Mouse (Mus musculus): ENCODE measurements around the gene Pinlyp. TPM values are rescaled to one million over a fixed set of nuclear protein-coding genes. Genes with fewer than 3 reads are reported as not detected.

Pinlyp gene
- polyA plus RNA-seq, 1 experiment from 2014 or later: not detected

DNA sequence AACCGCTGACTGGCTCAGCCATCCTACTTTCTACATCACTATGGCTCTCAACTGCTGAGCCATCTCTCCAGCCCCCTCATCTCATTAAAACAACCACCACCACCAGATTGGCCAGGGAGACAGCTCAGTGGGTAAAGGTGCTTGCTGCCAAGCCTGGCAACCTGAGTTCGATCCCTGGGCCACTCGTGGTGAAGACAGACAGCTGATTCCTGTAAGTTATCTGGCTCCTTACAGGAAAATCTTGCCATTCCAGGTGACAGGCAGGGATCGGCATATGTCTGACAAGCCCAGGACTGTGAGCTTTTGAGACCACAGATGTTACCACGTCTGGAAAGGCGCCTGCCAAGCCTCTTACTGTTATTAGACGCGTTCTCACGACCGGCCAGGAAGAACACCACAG lies 31.9 kb upstream of the Pinlyp start:
- no peak overlapping the region for H3K4me2 ChIP-seq
- no peaks in the 10 kb centered on the region for H3K27me3 ChIP-seq
- H3K9me3 ChIP-seq: no peaks in the 10 kb centered on the region
- 91% methylated on average over 10 of the region's 10 CpGs for WGBS
- no peak overlapping the region for H3K27ac ChIP-seq
- no peak for ATAC-seq (ENCODE audit: low FRiP score)
- H3K4me1 ChIP-seq: no peaks in the 10 kb centered on the region
- no peak overlapping the region for H3K4me3 ChIP-seq (replicated peaks)
- H3K36me3 ChIP-seq (replicated peaks): peaks cover 6% of the 10 kb centered on the region
- no peak overlapping the region for H3K9ac ChIP-seq

DNA sequence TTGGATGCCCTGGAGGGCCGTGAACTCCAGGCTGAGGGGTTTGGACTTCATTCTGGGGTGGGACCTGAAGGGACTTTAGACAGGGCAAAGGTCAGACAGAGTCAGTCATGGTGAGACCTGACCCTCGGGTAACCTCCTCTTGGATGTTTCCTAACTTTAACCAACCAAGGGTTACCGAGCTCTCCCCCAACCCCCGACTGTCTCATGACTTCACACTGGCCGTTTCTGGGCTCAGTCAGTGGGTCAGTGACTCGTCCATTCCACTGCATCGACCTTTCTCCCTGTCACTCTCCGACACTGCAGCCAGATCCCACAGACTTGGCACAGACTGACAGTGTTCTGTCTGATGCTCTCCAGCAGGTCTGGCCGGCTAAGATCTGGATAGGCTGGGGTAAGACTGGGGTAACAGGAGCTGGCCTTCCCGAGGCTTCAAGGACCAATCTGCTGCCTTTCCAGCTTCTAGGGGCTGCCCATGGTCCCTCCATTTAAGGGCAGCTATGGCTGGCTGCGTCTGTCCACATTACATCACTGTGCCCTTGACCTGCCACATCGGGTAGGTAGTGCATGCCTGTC lies 28.4 kb upstream of the Pinlyp start:
- Histone ChIP-seq H3K9ac (no peak overlapping the region), H3K4me2 (no peak overlapping the region), H3K36me3 (replicated peaks) (peaks cover 36% of the 10 kb centered on the region), H3K4me3 (replicated peaks) (no peak overlapping the region), H3K9me3 (no peaks in the 10 kb centered on the region), H3K27ac (no peak overlapping the region), H3K4me1 (no peaks in the 10 kb centered on the region), H3K27me3 (no peaks in the 10 kb centered on the region)
- WGBS: 72% methylated on average over 12 of the region's 12 CpGs
- no peak for ATAC-seq (ENCODE audit: low FRiP score)

DNA sequence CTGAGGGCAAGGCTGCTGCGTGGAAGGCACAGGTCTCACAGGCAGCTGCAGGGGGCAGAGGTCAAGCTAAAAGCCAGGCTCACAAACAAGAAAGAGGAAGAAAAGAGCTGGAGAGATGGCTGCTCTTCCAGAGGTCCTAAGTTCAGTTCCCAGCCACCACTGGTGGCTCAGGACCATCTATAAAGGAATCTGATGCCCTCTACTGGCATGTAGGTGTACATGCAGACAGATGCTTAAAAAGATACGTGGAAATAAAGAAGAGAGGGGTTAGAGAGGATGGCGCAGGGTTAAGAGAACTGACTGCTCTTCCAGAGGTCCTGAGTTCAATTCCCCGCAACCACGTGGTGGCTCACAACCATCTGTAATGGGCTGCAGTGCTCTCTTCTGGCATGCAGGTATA lies 26.5 kb upstream of the Pinlyp start:
- Histone ChIP-seq H3K4me2 (no peak overlapping the region), H3K36me3 (replicated peaks) (peaks cover 54% of the 10 kb centered on the region), H3K9me3 (no peaks in the 10 kb centered on the region), H3K9ac (no peak overlapping the region), H3K27ac (no peak overlapping the region), H3K4me1 (no peaks in the 10 kb centered on the region), H3K4me3 (replicated peaks) (no peak overlapping the region), H3K27me3 (no peaks in the 10 kb centered on the region)
- no peak for ATAC-seq (ENCODE audit: low FRiP score)
- WGBS: 56% methylated on average over 5 of the region's 5 CpGs

DNA sequence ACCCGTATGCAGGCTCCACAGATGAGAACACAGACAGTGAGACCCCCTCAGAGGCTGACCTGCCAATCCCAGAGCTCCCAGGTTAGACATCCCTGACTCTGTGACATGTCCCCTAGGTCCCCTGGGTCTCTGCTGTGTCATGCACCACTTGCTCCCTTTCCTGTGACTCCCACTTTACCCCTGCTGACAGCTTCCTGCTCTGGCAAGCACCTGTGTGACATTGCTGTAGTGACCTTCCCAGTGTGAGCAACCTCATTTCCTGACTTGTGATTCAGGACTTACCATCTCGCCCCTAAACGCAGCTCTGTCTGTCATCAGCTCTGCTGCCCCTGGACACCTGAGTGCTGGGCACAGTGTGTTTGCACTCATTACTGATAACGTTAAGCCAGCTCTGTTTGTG lies 25.2 kb upstream of the Pinlyp start:
- no peaks in the 10 kb centered on the region for H3K4me1 ChIP-seq
- no peak overlapping the region for H3K27ac ChIP-seq
- ATAC-seq (ENCODE audit: low FRiP score): no peak
- no peaks in the 10 kb centered on the region for H3K9me3 ChIP-seq
- 83% methylated on average over 4 of the region's 4 CpGs for WGBS
- peaks cover 68% of the 10 kb centered on the region for H3K36me3 ChIP-seq (replicated peaks)
- no peaks in the 10 kb centered on the region for H3K27me3 ChIP-seq
- no peak overlapping the region for H3K4me2 ChIP-seq
- no peak overlapping the region for H3K4me3 ChIP-seq (replicated peaks)
- no peak overlapping the region for H3K9ac ChIP-seq

DNA sequence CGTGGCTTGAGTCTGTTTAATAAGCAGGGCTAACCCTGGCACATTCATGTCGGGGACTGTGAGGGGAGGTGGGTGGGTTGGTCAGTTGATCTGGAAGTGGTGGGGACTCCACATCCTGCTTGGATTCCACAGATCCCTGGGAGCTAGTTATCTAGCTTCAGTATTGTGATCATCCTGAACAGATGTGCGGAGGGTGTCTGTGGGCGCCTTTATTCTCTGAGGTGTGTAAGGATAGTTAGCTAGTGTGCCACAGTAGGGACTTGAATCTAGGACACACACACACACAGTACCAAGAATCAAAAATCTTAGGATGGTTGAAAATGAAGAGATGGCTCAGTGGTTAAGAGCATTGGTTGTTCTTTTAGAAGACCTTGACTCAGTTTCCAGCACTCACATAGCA lies 22.6 kb upstream of the Pinlyp start:
- no peak for ATAC-seq (ENCODE audit: low FRiP score)
- 91% methylated on average over 4 of the region's 4 CpGs for WGBS
- H3K4me3 ChIP-seq (replicated peaks): no peak overlapping the region
- H3K4me2 ChIP-seq: no peak overlapping the region
- no peaks in the 10 kb centered on the region for H3K4me1 ChIP-seq
- H3K27me3 ChIP-seq: no peaks in the 10 kb centered on the region
- H3K9ac ChIP-seq: no peak overlapping the region
- no peak overlapping the region for H3K27ac ChIP-seq
- H3K9me3 ChIP-seq: no peaks in the 10 kb centered on the region
- H3K36me3 ChIP-seq (replicated peaks): peaks cover 85% of the 10 kb centered on the region

DNA sequence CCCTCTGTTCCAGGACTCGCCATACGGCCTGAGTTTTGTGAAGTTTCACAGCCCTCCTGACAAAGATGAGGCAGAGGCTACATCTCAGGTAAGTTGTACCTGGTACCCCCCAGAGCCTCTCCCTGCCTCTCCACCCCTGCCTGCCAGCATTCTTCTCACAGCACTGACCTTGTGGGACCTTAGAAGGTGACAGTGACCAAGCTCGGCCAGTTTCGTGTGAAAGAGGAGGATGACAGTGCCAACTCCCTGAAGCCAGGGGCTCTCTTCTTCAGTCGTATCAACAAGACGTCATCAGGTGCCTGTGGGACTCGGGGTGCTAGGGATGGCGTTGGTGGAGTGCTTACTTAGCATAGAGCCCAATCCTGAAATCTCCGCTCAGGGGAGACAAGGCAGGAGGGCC lies 20.3 kb upstream of the Pinlyp start:
- 97% methylated on average over 9 of the region's 9 CpGs for whole genome bisulfite sequencing
- no peak overlapping the region for H3K4me2 ChIP-seq
- H3K27ac ChIP-seq: no peak overlapping the region
- H3K4me1 ChIP-seq: no peaks in the 10 kb centered on the region
- no peak for ATAC-seq (ENCODE audit: low FRiP score)
- peaks cover 81% of the 10 kb centered on the region for H3K36me3 ChIP-seq (replicated peaks)
- H3K27me3 ChIP-seq: no peaks in the 10 kb centered on the region
- no peak overlapping the region for H3K4me3 ChIP-seq (replicated peaks)
- no peaks in the 10 kb centered on the region for H3K9me3 ChIP-seq
- H3K9ac ChIP-seq: no peak overlapping the region

DNA sequence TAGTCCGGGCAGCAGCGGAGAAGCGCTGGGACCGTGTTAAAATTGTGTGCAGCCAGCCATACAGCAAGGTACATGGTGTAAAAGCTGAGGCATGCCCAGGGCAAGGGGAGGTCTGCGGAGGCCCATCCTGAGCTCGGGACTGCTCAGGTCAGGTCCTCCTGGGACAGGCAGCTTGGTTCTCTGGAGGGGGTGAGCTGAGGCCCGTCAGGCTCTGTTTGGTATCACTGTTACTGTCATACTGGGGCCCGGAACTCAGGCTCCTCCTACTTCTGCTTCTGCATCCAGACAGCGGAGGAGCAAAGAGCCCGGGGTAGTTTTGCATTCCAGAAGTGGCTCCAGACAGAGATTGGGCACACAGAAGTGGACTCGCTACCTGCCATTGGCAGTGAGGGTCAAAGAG lies 19.7 kb upstream of the Pinlyp start:
- ATAC-seq (ENCODE audit: low FRiP score): no peak
- no peaks in the 10 kb centered on the region for H3K4me1 ChIP-seq
- H3K36me3 ChIP-seq (replicated peaks): peaks cover 81% of the 10 kb centered on the region
- no peak overlapping the region for H3K27ac ChIP-seq
- no peak overlapping the region for H3K4me2 ChIP-seq
- no peaks in the 10 kb centered on the region for H3K9me3 ChIP-seq
- 92% methylated on average over 11 of the region's 11 CpGs for WGBS
- no peak overlapping the region for H3K4me3 ChIP-seq (replicated peaks)
- no peaks in the 10 kb centered on the region for H3K27me3 ChIP-seq
- no peak overlapping the region for H3K9ac ChIP-seq

DNA sequence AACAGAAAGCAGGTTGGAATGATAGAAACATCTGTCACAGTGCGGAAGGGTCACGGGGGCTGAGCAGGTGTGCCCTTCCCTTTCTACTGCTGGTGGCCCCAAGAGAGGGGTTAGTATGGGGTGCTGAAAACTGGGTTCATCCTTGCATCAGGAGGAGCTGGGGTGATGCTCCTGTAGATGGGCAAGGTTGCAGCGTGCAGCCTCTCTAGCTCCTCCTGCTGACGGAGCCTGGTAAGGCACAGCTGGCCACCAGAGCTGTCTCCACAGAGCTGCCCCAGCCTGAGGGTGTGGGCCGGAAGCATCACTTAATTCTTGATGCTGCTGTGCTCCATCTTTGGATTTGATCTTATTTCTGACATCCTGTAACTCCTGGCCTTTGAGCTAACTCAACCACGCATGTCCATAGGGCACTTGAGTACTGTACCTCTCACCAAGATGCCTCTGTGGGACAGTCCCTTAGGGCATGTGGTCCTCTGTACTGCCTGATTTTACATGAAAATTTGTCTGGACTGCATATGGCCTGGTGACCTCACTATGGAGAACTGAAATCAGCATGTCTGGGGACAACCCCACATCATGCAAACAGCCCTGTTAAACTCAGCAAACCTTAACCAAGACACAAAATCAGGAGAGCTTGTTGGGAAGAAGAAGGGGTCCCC lies 18.8 kb upstream of the Pinlyp start:
- Histone ChIP-seq H3K27me3 (no peaks in the 10 kb centered on the region), H3K9me3 (no peaks in the 10 kb centered on the region), H3K4me3 (replicated peaks) (no peak overlapping the region), H3K27ac (no peak overlapping the region), H3K4me2 (no peak overlapping the region), H3K36me3 (replicated peaks) (peaks cover 81% of the 10 kb centered on the region), H3K9ac (no peak overlapping the region), H3K4me1 (no peaks in the 10 kb centered on the region)
- whole genome bisulfite sequencing: 65% methylated on average over 6 of the region's 6 CpGs
- ATAC-seq (ENCODE audit: low FRiP score): no peak

DNA sequence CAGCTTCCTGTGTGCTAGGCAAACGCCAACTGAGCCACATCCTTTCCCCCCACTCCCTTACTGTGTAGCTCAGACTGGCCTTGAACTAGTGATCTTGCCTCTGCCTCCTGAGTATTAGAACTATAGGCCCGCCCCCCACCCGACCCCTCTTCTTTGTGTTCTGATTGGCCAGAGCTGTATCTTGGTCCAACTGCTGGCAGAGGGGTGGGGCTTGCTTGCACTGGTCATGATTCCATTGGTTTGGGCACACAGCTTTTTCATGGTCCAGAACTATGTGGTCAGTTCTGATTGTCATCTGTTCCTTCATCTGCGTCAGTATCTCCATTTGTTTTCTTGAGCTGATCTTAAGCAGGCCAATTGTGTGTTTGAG lies 17.9 kb upstream of the Pinlyp start:
- Histone ChIP-seq H3K27me3 (no peaks in the 10 kb centered on the region), H3K4me3 (replicated peaks) (no peak overlapping the region), H3K9me3 (no peaks in the 10 kb centered on the region), H3K4me1 (no peaks in the 10 kb centered on the region), H3K36me3 (replicated peaks) (peaks cover 82% of the 10 kb centered on the region), H3K4me2 (no peak overlapping the region), H3K27ac (no peak overlapping the region), H3K9ac (no peak overlapping the region)
- WGBS: 85% methylated on average over 4 of the region's 4 CpGs
- ATAC-seq (ENCODE audit: low FRiP score): no peak

DNA sequence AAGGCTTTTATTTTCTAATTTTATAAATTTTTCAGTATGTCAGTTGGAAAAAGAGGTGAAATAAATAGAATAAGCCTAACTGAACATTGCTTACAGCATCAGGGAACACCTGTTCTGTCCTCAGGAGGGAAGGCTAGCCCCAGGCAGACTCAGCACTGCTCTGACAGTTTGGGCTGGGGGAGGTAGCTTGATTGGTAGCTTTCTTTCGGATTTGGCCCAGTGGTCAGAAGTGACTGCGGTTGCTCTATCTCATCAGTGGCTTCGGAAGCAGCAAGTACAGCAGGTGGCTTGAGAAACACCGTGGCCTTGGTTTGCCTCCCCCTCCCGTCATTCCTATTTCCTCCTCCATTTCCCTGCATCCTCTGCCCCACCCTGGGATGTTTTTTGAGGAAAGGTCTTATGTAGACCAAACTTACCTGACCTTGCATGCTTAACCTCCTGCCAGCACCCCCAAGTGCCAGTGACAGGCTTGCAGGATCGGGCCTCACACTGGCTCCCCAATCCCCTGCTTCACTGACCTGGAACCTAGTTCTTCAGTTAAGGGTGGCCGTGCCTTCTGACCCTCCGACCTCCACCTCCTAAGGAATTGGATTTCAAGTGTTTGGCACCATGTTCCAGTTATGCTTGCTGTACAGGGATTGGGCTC lies 17.4 kb upstream of the Pinlyp start:
- H3K4me1 ChIP-seq: no peaks in the 10 kb centered on the region
- H3K4me3 ChIP-seq (replicated peaks): no peak overlapping the region
- H3K9me3 ChIP-seq: no peaks in the 10 kb centered on the region
- 88% methylated on average over 8 of the region's 8 CpGs for WGBS
- peaks cover 80% of the 10 kb centered on the region for H3K36me3 ChIP-seq (replicated peaks)
- H3K4me2 ChIP-seq: no peak overlapping the region
- H3K27me3 ChIP-seq: no peaks in the 10 kb centered on the region
- H3K9ac ChIP-seq: no peak overlapping the region
- H3K27ac ChIP-seq: no peak overlapping the region
- ATAC-seq (ENCODE audit: low FRiP score): no peak

DNA sequence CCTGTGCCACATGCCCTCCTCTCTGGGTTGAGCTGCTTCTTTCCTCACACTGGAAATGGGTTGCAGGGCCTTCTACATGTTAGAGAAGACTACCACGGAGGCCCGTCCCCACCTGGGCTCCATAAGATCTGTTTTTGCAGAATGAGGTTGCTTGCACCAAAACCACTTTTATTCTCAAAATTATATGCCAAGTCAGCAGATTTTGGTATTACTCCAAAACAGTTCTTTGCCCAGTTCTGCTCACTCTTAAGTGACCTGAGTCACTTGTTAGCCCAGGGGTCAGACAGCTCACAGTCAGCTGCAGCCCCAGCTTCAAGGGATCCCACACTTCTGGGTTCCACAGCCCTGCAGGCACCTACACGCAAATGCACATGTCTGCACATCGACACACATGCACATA lies 15.5 kb upstream of the Pinlyp start:
- Histone ChIP-seq H3K9ac (no peak overlapping the region), H3K27ac (no peak overlapping the region), H3K36me3 (replicated peaks) (peaks cover 66% of the 10 kb centered on the region), H3K27me3 (no peaks in the 10 kb centered on the region), H3K4me3 (replicated peaks) (no peak overlapping the region), H3K4me1 (no peaks in the 10 kb centered on the region), H3K4me2 (no peak overlapping the region), H3K9me3 (no peaks in the 10 kb centered on the region)
- WGBS: 96% methylated on average over 4 of the region's 4 CpGs
- no peak for ATAC-seq (ENCODE audit: low FRiP score)

DNA sequence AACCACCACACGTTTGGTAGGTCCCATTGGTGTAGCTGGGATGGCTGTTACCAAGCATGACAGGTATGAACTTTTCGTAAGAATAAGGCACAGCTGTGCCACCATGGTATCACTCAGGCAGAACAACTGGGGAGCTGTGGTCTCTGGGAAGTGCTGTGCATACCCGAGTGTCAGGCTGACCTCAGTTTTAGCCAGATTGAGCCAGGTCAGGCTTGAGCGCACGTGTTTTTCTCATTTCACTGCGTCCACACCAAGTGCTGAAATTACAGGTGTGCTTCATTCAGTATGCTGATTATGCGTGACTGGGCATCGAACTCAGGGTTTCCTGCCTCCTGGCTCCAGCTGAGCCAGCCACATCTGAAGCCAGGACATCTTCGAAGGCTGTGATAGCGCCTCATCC lies 9.9 kb upstream of the Pinlyp start:
- Histone ChIP-seq H3K4me3 (replicated peaks) (no peak overlapping the region), H3K9me3 (no peaks in the 10 kb centered on the region), H3K27me3 (no peaks in the 10 kb centered on the region), H3K9ac (no peak overlapping the region), H3K4me2 (no peak overlapping the region), H3K36me3 (replicated peaks) (peaks cover 72% of the 10 kb centered on the region), H3K4me1 (no peaks in the 10 kb centered on the region), H3K27ac (no peak overlapping the region)
- ATAC-seq (ENCODE audit: low FRiP score): no peak
- WGBS: 91% methylated on average over 10 of the region's 10 CpGs

All from forebrain, embryonic 12.5 days (tissue).